Mouse (Mus musculus) retina, embryonic 14.5 days (tissue): ENCODE results near the gene Shisa3.

Source experiments
- DNase-seq: peaks from one replicate; pipeline ENCODE4 v3.0.0-alpha.2; 2015; ENCODE audit warnings: low spot score

The Shisa3 gene

DNA sequence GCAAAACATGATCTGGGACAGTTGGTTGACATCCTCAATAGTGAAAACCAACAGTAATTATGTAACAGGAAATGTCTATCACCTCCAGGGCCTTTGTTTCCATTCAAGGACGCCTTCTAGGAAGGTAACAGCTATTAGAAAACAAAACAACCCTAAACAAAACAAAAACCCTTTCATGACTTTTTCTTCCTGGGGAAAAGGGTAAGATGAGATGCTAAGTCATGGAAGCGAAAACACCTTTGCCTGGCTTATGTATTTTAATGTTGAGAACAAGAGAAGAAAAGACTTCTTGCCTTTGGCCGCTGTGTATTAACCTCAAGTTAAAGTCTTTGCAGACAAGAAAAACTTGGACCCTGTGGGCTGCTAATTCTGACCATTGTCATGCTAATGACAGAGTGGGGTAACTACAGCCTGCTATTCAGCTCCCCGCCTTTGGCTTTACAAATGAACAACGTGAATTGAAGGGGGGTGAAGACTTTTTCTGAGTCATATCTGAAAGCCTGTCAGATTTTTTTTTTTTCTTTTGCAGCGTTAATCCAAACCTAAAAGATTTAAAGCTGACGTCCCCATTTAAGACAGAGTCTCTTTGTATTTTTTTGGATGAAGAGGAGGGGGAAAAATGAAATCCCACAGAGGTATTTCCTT is 25.6 kb downstream of the Shisa3 start:
- no peak for DNase-seq

DNA sequence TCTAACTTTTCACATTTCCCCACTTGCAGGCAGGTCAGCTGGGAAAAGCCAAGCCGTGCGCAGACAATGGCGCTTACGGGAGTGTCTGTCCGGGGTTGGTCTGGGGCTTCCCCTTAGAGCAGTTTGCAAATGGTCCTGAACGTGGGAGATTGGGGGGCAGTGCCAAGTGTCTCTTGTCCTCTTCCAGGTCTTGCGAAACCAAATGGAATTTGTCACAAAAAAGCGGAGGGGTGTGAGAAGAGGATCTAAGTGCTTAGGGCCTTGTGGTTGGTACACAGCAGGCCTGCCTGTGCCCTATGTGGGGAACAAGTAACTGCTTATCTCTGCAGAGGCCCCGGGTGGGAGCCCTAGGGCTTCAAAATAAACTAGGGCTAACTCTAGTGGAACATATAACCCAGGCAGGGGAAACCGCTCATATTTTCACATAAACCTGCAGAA is 26.2 kb downstream of the Shisa3 start:
- DNase-seq, result no peak

GRCm38 (mm10) chr5:67634339-67634738 is 26.7 kb downstream of the Shisa3 start:
- peak; percentile 9 for DNase-seq

- no peak for DNase-seq
Observed at GRCm38 (mm10) chr5:67640596-67641312, 33.1 kb downstream of the Shisa3 start.

- DNase-seq, result no peak
Observed at GRCm38 (mm10) chr5:67641406-67642120, 33.9 kb downstream of the Shisa3 start.

- DNase-seq, result no peak
Observed at GRCm38 (mm10) chr5:67643537-67644255, 36.0 kb downstream of the Shisa3 start.

DNA sequence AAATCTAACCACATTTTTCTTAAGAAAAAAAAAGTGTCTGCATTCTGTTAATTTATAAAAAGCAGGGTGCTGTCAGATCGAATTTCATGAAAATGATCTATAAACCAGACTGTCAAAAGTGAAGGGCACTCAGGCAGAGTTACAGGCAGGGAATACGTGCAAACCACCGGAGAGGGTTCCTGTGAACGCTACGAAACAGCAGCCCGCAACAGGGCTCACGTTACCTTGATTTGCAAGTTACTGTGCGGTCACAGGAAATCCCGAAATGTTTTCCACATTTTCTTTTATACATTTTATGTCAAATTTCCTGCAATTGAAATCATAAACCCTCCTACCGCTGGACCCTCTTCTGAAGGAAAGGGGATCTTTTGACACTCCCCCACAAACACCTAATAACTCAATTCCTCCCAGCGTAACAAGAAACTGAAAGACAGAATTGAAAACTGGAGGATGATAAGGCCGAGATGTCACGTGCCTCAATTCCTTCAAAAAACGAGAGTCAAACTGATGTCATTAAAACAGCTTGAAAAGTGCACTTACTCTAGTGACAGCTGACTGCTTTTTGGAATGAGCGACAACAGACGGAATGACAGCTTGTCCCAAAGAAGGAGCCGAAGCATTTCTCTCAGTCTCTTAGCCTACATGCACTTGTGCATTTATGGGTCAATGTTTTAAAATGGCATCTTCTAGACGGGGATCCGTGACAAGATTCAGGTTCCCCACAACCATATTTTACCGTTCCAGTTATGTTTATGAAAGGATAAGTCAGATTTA is 39.3 kb downstream of the Shisa3 start:
- DNase-seq, result no peak

- DNase-seq, result peak; percentile 43
Observed at GRCm38 (mm10) chr5:67647568-67647967, 39.9 kb downstream of the Shisa3 start.

DNA sequence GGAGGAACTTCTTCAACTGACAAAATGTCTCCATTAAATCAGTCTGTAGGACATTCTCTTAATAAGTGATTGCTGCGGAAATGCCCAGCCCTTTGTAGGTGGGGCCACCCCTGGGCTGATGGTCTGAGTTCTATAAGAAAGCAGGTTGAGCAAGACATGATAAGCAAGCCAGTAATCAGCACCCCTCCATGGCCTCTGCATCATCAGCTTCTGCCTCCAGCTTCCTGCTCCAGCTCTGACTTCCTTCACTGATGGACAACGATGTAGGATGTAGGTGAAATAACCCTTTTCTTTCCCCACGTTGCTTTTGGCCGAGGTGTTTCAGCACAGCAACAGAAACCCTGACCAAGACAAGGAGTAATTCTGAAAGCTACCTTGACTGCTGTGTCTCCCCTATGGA is 41.5 kb downstream of the Shisa3 start:
- no peak for DNase-seq

DNA sequence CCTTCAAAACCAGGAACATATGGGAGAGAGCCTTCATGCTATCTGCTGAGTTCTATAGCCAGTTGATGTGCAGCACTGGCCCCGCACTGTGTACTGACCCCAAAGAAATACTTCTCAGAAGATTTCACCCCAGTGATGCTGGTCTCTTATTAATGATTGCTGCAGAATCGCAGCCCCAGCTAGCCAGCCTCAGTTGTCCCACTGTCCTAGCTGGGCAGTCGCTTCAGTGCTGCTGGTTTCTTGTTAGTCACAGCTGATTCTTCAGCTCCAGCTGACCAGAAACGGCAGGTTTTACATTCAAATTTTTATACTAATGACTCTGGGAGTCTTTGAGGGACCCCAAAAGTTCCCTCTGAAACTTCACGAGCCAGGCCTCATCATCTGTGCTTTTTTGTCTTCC is 42.3 kb downstream of the Shisa3 start:
- no peak for DNase-seq

DNA sequence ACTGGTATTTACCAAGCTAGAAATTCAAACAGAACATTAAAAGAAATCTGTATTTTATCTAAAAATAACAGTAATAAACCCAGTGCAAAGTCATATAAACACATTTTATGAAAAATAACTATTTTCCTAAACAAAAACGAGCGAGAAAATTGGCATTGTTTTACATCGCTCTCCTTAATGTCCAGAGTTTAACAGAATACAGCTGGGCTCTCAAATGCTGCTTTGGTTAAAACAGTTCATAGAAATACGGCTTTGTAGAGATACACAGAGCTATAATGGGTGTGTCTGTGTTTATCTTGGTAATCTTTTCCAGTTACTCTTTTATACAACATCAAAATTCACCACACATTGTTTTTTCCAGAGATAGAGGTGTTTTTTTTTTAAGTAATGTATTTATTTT is 44.8 kb downstream of the Shisa3 start:
- no peak for DNase-seq

DNA sequence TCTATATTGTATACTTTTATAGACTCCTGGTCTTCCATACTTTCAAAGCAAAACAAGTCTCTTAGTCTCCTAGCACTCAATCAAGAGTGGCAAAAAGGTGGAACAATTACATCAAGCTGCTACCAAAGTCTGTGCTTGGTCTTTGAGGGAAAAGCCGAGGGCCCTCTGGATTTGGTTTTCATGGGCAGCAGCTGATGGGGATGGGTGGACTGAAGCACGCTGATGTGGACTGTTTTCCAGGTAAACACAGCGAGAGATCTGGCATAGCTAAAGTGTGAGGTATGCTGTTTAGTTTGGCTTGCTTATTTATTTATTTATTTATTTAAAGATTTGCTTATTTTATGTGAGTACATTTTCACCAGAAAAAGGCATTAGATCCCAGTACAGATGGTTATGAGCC is 45.9 kb downstream of the Shisa3 start:
- no peak for DNase-seq

- no peak for DNase-seq
Observed at GRCm38 (mm10) chr5:67654572-67654971, 46.9 kb downstream of the Shisa3 start.

DNA sequence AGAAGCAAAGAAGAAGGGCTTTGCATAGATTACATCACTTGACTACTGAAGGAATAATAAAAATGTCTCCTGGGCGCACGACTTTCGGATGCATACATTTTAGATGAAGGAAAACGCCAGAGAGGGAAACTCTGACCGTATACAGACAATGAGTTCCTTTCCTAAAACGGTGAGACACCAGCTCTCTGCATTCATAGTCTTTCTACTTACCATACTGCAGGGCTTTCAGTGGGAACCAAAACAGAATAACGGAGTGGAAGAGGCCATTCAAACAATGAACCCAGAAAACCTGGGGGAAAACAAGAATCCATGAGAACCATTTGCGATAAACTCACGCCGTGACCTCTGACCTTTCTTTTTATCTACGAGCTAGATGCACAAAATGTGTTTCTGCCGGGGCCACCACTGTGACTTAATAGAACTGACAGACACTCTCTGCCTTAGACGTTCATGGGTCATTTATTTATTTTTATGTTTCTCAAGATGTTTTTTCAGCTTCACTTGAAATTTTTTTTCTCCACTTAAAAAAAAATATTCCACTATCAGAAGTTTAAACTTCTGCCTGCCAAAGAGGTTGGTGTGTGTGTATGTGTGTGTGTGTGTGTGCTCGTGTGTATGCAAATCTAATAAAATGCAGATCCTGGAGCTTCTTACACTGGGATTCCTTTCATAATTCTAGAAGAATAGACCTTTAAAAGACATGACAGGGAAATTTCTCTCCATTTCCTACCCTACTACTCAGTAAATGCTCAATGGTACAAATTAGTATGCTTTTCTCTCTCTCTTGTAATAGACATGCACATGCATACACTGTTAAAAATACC is 48.2 kb downstream of the Shisa3 start:
- peak; percentile 56 for DNase-seq

DNA sequence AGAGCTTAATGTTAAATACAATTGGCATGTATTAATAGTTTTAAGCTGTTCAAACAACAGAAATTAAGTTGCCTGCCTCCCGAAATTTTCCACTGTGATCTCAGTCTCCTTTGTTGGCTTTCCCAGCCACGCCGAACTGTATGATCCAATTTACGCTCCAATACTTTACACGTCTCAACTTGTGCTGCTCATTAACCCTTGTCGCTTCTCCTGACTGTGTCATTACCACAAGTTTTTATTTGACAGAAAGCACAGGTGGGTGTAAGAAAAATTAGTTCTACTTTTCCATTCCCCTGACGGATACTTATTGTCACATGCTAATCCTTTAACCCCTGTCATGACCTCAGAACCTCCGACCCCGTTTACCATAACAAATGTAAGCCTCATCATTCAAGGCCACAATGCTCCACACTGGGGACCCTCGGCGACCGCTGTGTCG is 49.2 kb downstream of the Shisa3 start:
- DNase-seq, result peak; percentile 61

- no peak for DNase-seq
Observed at GRCm38 (mm10) chr5:67659864-67660263, 52.2 kb downstream of the Shisa3 start.

GRCm38 (mm10) chr5:67662715-67663114 is 55.0 kb downstream of the Shisa3 start:
- no peak for DNase-seq

GRCm38 (mm10) chr5:67669436-67669896 is 61.8 kb downstream of the Shisa3 start:
- DNase-seq, result no peak

- DNase-seq, result no peak
Observed at GRCm38 (mm10) chr5:67670158-67670557, 62.5 kb downstream of the Shisa3 start.

DNA sequence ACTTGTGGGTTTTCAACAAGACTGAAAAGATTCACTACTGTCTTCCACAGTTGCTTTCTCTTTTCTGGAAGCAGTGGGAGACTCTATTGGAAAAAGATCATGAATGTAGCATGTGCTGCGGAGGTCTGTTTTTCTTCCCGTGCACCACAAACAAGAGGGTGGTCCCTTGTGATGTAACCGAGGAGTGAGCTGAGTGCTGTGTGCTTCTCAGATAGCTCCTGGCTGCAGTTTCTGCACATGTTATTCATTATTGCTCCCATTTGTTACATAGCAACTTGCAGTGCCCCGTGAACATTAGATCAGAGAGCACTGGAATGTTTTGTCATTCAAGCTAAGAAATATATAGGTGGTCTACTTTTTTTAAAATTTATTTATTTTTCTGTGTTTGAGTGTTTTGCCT is 65.3 kb downstream of the Shisa3 start:
- no peak for DNase-seq
